Mouse (Mus musculus) kidney, adult 2 months (tissue): ENCODE data around the gene Dand5.

ENCODE experiments used
- CTCF ChIP-seq: fragments of 200-500 bp; conservative IDR thresholded peaks from 2 replicates; pipeline ENCODE4 v1.5.1; 2011; ENCODE audit warnings: low read depth, mild to moderate bottlenecking, control low read depth, low read length, moderate library complexity, mixed read lengths; ENCODE audit not compliant: insufficient read depth, insufficient read length
- POLR2A ChIP-seq: fragments of 200-500 bp; IDR thresholded peaks from one replicate; pipeline ENCODE4 v1.6.1; 2011; ENCODE audit warnings: low read depth, low read length, control low read depth

- TF ChIP-seq CTCF (no peak), POLR2A (no peak)
Observed at GRCm38 (mm10) chr8:84768343-84769095, 54.1 kb downstream of the Dand5 start.
